Mouse (Mus musculus): ENCODE measurements around the gene Edem2. TPM values are rescaled to one million over a fixed set of nuclear protein-coding genes. Genes with fewer than 3 reads are reported as not detected.

The Edem2 gene
- 30.5 and 30.9 TPM in 2 replicates for polyA plus RNA-seq (2016; fragmentation: Nextera tagmentation; extraction: Ambion mirVana)

DNA sequence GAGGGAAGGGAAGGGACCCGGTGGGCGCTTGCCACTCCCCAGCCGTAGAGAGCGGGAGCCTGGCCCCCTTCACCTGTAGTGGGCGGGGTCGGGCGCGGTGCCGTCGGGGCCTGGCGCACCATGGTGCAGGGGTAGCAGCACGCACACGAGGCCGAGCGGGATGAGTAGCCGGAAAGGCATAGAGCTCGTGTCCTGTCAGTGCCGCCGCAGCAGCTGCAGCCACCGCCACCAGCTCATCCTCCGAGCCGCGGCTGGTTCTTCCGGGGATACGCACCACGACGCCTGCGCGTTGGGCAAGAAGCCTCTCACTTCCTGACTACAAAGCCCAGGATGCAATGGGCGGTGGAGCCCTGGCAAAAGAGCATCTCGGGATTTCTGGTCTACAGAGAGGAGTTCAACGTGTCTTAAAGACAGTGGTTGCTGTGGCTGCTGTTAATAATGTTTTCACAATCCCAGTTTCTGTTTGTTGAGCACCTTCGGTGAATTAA lies at the start of gene Edem2:
Gene Edem2 (minus strand): TSS at position 318 of the 488 bp plus-strand sequence.
- peak within 1 kb of the TSS; percentile 77 for H3K27ac ChIP-seq
- no peaks in the 10 kb centered on the region for H3K9me3 ChIP-seq
- no peaks in the 10 kb centered on the region for H3K36me3 ChIP-seq (replicated peaks)
- H3K4me3 ChIP-seq: peak within 1 kb of the TSS; percentile 70
- H3K27me3 ChIP-seq (ENCODE audit: poor library complexity, severe bottlenecking): no peaks in the 10 kb centered on the region
- under 1% methylated on average over 33 of the region's 33 CpGs for WGBS
- peak; percentile 87 for DNase-seq (ENCODE audit: extremely low spot score, low spot score)
- H3K4me1 ChIP-seq: peaks cover 18% of the 10 kb centered on the region

DNA sequence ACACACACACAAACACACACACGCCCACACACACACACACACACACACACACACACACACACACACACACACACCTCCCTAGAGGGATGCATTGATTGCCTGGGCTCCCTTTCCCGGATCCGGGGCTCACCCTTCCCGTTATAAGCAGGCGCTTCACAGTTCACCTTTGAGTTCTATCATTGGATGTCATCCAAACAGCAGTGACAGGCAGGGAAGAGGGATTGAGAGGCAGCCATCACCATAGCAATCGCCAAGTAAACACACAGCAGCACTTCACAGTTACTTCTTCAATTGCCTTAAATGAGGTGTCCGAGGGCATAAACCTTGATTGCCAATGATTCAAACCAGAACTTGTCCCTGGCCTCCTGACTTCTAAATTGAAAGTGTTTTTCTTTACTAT lies 49.8 kb upstream of the Edem2 start:
- no peak for DNase-seq (ENCODE audit: extremely low spot score, low spot score)
- H3K9me3 ChIP-seq: no peaks in the 10 kb centered on the region
- peaks cover 13% of the 10 kb centered on the region for H3K4me1 ChIP-seq
- 79% methylated on average over 7 of the region's 7 CpGs for WGBS
- H3K4me3 ChIP-seq: no peak overlapping the region
- H3K36me3 ChIP-seq (replicated peaks): no peaks in the 10 kb centered on the region
- peaks cover 42% of the 10 kb centered on the region for H3K27me3 ChIP-seq (ENCODE audit: poor library complexity, severe bottlenecking)
- no peak overlapping the region for H3K27ac ChIP-seq

DNA sequence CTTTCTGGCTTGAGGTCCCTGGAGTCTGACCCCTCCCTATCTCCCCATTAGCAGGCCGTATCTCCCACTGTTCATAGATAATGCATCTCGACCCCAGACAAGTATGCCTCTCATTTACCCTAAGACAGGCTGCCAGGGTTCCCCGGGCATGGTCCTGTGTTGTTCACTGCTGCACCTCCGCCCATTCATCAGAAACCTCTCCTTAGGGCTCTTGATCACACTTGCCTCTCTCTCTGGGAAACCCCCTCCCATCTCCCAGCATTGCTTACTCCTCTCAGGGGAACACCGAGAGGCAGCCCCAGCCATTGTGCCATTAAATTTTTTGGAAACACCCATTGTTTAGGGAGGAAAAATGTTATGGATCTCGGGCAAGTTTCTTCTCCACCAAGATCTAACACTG lies 48.7 kb upstream of the Edem2 start:
- no peaks in the 10 kb centered on the region for H3K9me3 ChIP-seq
- H3K27me3 ChIP-seq (ENCODE audit: poor library complexity, severe bottlenecking): peaks cover 52% of the 10 kb centered on the region
- H3K4me1 ChIP-seq: peaks cover 13% of the 10 kb centered on the region
- no peak overlapping the region for H3K27ac ChIP-seq
- H3K36me3 ChIP-seq (replicated peaks): no peaks in the 10 kb centered on the region
- WGBS: 79% methylated on average over 6 of the region's 6 CpGs
- no peak overlapping the region for H3K4me3 ChIP-seq
- DNase-seq (ENCODE audit: extremely low spot score, low spot score): no peak

DNA sequence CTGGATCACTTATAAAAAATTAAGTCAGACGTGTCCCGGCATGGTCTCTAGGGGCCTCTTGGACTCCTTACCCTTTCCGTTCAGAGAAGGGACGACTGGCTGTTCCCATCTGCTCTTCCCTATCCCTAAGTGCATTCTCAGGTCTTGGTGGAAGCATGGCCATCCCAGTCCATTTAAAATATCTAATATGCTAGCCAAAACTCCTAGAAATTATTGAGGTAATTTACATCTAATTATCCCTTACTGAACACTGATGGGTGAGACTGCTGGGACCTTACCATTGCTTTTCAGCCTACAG lies 48.4 kb upstream of the Edem2 start:
- Histone ChIP-seq H3K27ac (no peak overlapping the region), H3K4me3 (no peak overlapping the region), H3K36me3 (replicated peaks) (no peaks in the 10 kb centered on the region), H3K4me1 (peaks cover 13% of the 10 kb centered on the region), H3K9me3 (no peaks in the 10 kb centered on the region), H3K27me3 (ENCODE audit: poor library complexity, severe bottlenecking) (peaks cover 56% of the 10 kb centered on the region)
- DNase-seq (ENCODE audit: extremely low spot score, low spot score): no peak
- WGBS: 86% methylated on average over 4 of the region's 4 CpGs

DNA sequence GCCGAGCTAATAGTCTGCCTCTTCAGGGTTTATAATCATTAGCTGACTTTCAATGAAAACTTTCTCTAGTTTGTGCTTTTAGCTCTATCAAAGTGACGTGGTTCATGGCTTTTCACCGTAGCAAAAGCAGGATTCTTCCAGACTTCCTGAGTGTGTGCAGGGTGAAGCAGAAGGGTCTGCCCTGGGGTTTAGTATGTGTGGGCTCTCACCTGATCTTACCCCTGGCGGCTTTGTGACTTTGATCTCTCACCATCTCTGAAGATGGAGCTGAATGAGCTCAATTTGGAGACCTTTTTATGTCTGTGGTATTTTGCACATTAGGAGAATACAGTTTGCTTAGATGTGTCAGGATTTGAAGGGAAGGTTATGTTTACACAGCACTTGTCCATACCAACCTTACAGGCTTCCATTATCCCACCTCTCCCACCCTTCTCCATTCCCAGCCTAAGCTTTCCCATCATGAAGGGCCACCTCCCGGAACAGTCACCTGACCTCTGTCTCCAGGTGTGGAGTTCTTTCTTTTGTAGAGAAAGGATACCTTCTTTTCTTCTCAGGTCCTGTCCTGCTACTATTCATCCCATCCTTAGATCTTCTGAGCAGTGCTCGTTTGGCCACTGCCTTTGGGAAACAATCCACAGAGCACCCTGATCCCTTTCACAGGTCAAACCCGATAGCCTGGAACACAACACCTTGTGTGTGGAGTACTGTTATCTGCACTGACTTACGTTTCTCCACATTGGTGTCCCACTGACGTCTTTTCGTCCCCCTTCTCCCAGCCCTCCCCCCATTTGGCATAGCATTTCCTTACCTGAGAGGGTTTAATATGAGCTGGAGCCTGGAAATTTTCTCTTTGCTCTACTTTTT lies 47.8 kb upstream of the Edem2 start:
- no peaks in the 10 kb centered on the region for H3K36me3 ChIP-seq (replicated peaks)
- WGBS: 78% methylated on average over 10 of the region's 10 CpGs
- H3K4me3 ChIP-seq: no peak overlapping the region
- H3K27me3 ChIP-seq (ENCODE audit: poor library complexity, severe bottlenecking): peaks cover 57% of the 10 kb centered on the region
- H3K27ac ChIP-seq: no peak overlapping the region
- H3K9me3 ChIP-seq: no peaks in the 10 kb centered on the region
- DNase-seq (ENCODE audit: extremely low spot score, low spot score): no peak
- peaks cover 13% of the 10 kb centered on the region for H3K4me1 ChIP-seq

DNA sequence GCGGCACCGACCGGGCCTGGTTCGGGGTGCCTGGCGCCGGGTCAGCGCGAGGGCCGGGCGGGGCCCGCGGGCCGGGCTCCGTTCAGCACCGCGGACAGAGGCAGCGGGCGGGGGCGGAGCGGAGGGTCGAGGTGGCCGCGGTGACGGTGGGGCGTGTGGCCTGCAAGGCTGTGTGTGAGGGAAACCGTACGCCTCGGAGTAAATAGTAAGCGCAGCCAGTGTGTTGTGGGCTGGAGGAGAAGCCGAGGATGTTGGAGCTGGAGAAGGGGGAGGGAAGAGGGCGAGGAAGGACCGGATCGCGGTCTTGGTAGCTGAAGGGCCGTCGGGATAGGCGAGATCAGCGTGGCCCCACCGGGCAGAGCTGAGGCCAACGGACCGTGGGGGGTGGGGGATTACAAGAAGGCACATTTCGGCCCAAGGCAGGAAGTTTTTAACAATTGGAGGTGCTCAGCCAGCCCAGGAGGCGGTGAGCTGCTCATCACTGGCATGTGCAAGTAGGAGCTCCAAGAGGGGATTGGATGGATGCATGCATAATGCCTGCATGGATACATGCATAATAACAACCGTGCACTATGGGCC lies 46.5 kb upstream of the Edem2 start:
- DNase-seq (ENCODE audit: extremely low spot score, low spot score): peak; percentile 66
- H3K4me1 ChIP-seq: peaks cover 13% of the 10 kb centered on the region
- WGBS: 5% methylated on average over 44 of the region's 44 CpGs
- no peaks in the 10 kb centered on the region for H3K36me3 ChIP-seq (replicated peaks)
- H3K4me3 ChIP-seq: peak overlapping the region; percentile 66
- H3K27me3 ChIP-seq (ENCODE audit: poor library complexity, severe bottlenecking): peaks cover 57% of the 10 kb centered on the region
- peak overlapping the region; percentile 56; the same call in 1 of the 2 replicates for H3K27ac ChIP-seq
- H3K9me3 ChIP-seq: no peaks in the 10 kb centered on the region

DNA sequence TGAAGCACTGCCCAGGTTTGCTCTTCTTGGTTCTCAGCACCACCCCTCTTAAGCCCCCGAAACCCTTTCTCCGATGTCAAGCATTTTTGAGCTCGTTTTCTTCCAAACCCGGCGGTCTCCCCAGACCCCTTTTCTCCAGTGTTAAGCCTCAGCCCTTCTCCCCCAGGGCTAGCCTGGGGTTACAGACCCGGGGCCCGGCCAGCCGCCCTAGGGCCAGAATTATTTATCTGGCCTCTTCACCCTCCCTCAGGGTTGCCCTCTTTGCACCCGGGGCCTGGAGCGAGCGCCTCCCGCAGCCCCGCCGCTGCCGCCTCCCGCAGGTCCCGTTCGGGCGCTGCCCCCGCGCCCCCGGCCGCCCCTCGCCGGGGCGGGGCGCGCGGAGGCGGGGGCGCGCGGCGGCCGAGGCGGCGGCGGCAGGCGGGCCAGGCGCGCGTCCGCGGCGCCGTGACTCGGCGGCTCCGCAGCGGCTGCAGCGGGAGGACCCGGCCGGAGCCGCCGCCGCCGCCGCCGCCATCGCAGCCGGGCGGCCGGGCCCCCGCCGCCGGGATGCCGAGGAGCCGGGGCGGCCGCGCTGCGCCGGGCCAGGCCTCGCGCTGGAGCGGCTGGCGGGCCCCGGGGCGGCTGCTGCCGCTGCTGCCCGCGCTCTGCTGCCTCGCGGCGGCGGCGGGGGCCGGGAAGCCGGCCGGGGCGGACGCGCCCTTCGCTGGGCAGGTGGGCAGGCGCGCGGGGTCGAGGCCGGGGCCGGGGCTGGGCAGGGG lies 45.8 kb upstream of the Edem2 start, which contains the start of gene Mmp24:
Gene Mmp24 (plus strand): TSS at position 416 of the 758 bp plus-strand sequence.
- 16% methylated on average over 99 of the region's 100 CpGs for WGBS
- no peak for DNase-seq (ENCODE audit: extremely low spot score, low spot score)
- Histone ChIP-seq H3K9me3 (no peaks in the 10 kb centered on the region), H3K36me3 (replicated peaks) (no peaks in the 10 kb centered on the region), H3K4me1 (peaks cover 13% of the 10 kb centered on the region), H3K27me3 (ENCODE audit: poor library complexity, severe bottlenecking) (peaks cover 57% of the 10 kb centered on the region), H3K4me3 (peak within 1 kb of the TSS; percentile 66), H3K27ac (peak within 1 kb of the TSS; percentile 56; the same call in 1 of the 2 replicates)

DNA sequence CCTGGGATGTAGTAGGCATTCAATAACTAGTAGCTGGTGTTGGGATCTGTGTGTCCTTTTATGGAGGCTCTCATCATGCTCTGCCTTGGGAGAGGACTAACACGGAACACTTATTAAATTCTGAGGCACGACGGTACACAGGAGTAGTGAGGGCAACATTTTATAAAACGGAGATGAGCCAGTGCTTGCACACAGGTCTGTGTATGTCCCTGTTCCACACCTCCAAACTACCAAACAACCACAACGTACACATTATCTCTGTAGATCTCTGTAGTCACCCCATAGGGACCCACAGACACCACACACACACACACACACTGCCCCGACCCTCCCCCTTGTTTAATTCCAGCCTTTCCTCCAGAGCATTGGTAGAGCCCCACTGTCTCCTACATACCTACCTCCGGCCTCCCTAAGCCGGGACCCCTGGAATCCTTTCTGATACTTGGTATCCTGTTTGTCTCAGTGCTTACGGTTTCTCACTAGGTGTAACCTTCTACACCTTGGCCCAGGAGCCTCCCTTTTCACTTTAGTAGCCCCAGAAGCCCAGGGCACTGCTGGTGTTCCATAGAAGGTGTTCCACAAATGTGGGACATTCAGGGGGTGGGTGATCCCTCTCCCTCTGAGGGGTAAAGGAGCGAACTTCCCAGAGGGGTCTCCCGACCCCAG lies 45.1 kb upstream of the Edem2 start:
- 66% methylated on average over 11 of the region's 11 CpGs for WGBS

DNA sequence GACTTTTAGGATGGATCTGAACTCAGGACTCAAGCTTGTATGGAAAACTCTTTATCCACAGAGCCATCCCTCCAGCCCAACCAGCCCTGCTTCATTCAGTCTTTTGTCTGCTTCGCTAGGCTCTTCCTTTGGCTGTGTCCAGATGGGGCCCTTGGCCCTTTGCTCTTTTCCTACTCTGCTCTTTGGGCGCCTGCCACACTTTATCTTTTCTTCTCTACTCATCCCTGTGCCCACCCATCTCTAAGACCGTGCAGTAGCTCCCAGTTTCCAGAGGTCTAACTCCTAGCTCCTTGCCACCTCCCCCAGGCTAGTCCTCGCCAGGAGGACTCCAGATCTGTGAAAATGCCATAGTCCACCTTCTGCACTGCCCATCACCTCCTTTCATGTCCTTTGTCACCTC lies 44.4 kb upstream of the Edem2 start:
- Histone ChIP-seq H3K27me3 (ENCODE audit: poor library complexity, severe bottlenecking) (peaks cover 57% of the 10 kb centered on the region), H3K27ac (no peak overlapping the region)

More for the DNA sequence above, 45.1 kb upstream of the Edem2 start:
- DNase-seq (ENCODE audit: extremely low spot score, low spot score): no peak
- Histone ChIP-seq H3K4me1 (peaks cover 13% of the 10 kb centered on the region), H3K36me3 (replicated peaks) (no peaks in the 10 kb centered on the region), H3K9me3 (no peaks in the 10 kb centered on the region), H3K4me3 (peak overlapping the region; percentile 66; the same call in 1 of the 2 replicates), H3K27me3 (ENCODE audit: poor library complexity, severe bottlenecking) (peaks cover 57% of the 10 kb centered on the region), H3K27ac (no peak overlapping the region)

DNA sequence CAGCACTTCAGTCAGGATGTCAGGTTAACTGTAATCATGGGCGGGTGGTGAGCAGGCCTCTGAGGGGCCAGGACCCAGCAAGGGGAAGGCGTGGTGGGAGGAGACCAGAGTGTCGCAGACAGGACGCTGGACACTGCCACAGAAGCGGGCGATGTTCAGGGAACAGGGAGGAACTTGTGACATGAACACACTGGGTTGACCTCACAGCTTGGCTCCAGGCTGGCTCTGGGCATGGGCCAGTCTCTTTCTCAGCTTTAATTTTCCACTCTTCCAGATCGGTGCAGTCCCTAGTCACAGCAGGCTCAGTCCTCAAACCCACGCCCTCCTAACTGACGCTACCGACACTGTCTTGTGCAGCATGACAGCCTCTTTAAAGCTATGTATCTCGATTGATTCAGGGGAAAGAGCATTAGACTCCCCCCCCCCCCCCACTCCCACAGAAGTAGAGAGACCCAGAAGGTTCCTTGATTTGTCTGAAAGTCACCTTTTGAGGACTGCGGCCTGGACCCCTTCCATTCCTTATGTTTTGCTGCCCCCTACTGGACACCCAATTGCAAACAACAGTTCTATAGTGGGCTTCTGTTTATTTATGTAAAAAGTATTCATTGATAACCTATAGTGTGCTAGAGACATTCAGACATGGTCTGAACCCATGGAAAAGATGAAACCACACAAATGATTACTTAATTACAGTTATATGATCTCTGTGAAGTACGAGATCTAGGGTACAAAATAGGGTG lies 35.6 kb upstream of the Edem2 start:
- Histone ChIP-seq H3K4me3 (no peak overlapping the region), H3K27ac (no peak overlapping the region), H3K27me3 (ENCODE audit: poor library complexity, severe bottlenecking) (0 out of 2 replicates have a peak, but pooled peaks cover 8% of the 10 kb centered on the region), H3K9me3 (no peaks in the 10 kb centered on the region), H3K36me3 (replicated peaks) (no peaks in the 10 kb centered on the region), H3K4me1 (no peaks in the 10 kb centered on the region)
- 53% methylated on average over 13 of the region's 13 CpGs for WGBS
- DNase-seq (ENCODE audit: extremely low spot score, low spot score): peak; percentile 70

More for the DNA sequence above, 44.4 kb upstream of the Edem2 start:
- 68% methylated on average over 4 of the region's 4 CpGs for WGBS
- Histone ChIP-seq H3K36me3 (replicated peaks) (no peaks in the 10 kb centered on the region), H3K4me3 (no peak overlapping the region), H3K9me3 (no peaks in the 10 kb centered on the region), H3K4me1 (peaks cover 13% of the 10 kb centered on the region)
- no peak for DNase-seq (ENCODE audit: extremely low spot score, low spot score)

DNA sequence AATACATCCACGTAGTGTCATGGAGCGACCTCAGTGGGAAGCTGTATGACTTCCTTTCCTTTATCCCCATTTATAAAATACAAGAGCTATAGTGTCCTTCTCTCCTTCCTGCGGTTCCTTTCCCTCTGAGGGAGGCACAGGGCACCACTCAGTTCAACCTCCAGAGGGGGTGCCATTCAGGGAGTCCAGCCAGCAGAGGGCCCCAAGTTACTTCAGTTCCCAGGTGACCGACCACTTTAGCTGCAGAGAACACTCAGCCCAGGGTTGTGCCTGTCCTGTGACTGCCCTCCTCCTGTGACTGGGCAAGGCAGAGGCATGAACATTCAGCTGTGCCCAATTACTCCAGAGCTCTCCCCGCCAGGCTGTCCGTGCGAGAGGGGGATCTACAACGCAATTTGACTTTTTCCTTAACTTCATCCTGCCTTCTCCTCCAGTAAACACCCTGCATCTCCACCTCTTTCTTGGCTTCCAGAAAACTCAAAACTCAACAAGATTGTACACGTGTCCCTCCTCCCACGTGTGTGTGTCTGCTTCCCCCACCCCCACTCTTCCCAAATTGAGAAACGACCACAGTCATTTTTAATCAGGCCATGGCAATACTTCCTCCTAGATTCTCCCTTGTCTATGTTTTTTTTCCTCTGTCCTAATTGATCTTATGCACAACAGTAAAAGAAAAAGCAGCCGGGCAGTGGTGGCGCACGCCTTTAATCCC lies 27.7 kb upstream of the Edem2 start:
- Histone ChIP-seq H3K4me3 (no peak overlapping the region), H3K9me3 (no peaks in the 10 kb centered on the region), H3K4me1 (no peaks in the 10 kb centered on the region), H3K27me3 (ENCODE audit: poor library complexity, severe bottlenecking) (peaks cover 11% of the 10 kb centered on the region; the same call in 1 of the 2 replicates), H3K27ac (no peak overlapping the region), H3K36me3 (replicated peaks) (no peaks in the 10 kb centered on the region)
- no peak for DNase-seq (ENCODE audit: extremely low spot score, low spot score)
- 62% methylated on average over 14 of the region's 14 CpGs for WGBS
